Mouse (Mus musculus) spleen, embryonic (tissue): ENCODE measurements at regions not wholly inside any gene's neighbourhood (a gene's known extent, or its start where the extent isn't known, plus 50 kb on each side); places are given as distances from the start of the nearest gene placed in this dataset.

ENCODE experiments used
- CTCF ChIA-PET: fragments of 350-600 bp; sonication (Branson Sonifier 250); formaldehyde crosslinking; loops from one replicate; lab custom pipeline; 2022; lab: Charles Lee

DNA sequence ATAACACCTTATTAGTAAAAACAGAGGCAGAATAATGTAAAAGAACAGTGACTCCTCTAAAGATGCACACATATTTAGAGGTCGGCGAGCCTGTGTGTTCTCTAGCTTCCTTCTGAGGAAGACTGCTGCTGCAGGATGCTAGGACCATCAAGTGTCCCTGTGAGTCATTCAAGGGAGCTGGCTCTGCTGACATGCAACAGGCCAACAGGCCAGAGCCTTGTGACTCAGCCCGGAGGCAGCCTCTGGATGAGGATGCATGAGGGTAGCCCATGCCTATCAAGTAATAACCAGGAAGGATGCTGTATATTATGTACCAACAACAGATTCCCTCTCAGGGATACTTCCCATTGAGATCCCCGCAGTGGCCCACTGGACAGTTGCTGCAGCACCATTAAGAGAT lies 199.5 kb upstream of the Rasgrp1 start:
- CTCF ChIA-PET = no interaction called here

DNA sequence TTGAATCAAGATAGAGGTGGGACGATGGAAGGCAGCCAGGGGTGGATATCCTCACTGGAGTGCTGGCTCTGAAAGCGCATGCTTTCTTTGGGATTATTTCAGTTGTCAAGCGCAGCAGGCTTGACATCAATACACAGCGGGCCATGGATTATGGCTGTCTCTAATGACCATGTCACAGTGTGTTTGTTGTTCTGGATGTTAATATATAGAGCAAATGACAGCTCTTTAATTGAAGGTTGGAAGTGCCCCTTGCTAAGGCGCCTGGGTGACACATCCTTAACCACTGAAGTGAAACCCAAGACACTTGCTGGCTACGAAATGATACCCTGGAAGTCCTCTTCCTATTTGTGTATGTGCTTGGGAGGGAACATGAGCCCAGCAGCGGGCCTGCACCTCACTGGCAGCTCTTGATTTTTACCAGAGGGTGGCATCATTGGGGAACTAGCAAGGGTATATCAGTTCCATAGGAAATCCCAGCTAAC lies 200.5 kb upstream of the Rasgrp1 start:
- CTCF ChIA-PET = no interaction called here

GRCm38 (mm10) chr2:117548273-117548672 lies 205.5 kb upstream of the Rasgrp1 start:
- CTCF ChIA-PET = no interaction called here

DNA sequence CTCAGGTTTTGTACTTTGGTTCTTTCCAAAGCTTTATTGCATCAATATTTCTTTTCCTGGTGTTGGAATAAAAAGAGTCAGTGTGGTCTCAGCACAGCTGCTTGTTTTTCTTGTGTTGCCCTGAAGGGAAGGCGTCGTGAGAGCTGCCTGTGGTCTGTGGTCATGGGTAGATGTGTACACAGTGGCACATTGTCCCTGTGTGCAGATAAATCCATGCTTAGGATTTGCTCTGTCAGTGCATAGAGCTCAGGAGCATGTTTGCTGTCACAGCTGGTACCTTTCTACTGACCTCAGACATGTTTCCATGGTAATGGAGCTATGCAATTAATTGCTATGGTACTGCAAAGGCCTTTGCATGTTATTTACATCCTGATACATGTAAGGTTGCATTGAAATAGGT lies 213.5 kb upstream of the Rasgrp1 start:
- CTCF ChIA-PET = no interaction called here

GRCm38 (mm10) chr2:117570987-117571386 lies 228.2 kb upstream of the Rasgrp1 start:
- CTCF ChIA-PET = no interaction called here

GRCm38 (mm10) chr2:117587381-117587780 lies 244.6 kb upstream of the Rasgrp1 start:
- CTCF ChIA-PET = no interaction called here

GRCm38 (mm10) chr2:117595028-117595427 lies 252.2 kb upstream of the Rasgrp1 start:
- CTCF ChIA-PET = no interaction called here

- CTCF ChIA-PET = no interaction called here
Measured at GRCm38 (mm10) chr2:117597573-117597972, 254.8 kb upstream of the Rasgrp1 start.

GRCm38 (mm10) chr2:117614772-117615171 lies 272.0 kb upstream of the Rasgrp1 start:
- CTCF ChIA-PET = no interaction called here

DNA sequence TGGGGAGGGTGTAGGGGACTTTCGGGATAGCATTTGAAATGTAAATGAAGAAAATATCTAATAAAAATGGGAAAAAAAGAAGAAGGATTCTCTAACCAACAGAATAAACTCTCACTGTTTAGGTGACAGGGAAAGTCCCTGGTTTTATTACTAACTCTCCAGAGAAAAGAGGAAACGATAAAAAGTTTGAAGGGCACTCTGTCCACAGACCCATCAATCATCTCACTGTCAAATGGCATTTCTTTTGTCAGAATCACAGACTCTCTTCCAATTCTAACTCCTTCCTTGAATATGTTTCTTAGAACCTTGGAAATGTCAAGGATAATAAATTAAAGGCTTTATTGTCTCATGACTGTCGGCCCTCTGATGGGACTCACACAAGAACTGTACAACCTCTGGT lies 275.3 kb upstream of the Rasgrp1 start:
- CTCF ChIA-PET = no interaction called here

DNA sequence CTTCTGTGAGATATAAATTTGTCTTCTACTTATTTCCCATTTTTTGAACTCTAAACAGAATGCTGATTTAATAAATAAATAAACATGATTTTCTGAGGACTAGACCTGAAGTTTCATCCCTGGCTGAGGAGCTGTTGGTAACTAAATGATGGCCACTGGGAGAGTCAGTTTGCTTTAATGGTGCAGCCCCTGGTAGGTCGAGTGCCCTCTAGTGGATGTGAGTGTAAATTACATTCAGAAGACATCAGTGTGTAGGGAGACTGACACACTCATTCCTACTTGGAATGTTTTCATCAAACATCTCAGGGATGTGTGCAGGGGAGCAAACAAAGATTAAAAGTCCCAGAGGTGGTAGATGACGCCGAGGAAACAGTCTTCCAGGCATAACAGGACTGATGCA lies 281.2 kb upstream of the Rasgrp1 start:
- CTCF ChIA-PET = no interaction called here

- CTCF ChIA-PET = no interaction called here
Measured at GRCm38 (mm10) chr2:117634906-117635305, 292.1 kb upstream of the Rasgrp1 start.

- CTCF ChIA-PET = no interaction called here
Measured at GRCm38 (mm10) chr2:117637397-117637796, 294.6 kb upstream of the Rasgrp1 start.

- CTCF ChIA-PET = no interaction called here
Measured at GRCm38 (mm10) chr2:117652101-117652500, 309.3 kb upstream of the Rasgrp1 start.

- CTCF ChIA-PET = no interaction called here
Measured at GRCm38 (mm10) chr2:117652647-117653046, 309.8 kb upstream of the Rasgrp1 start.

- CTCF ChIA-PET = no interaction called here
Measured at GRCm38 (mm10) chr2:117656546-117657175, 313.9 kb upstream of the Rasgrp1 start.

DNA sequence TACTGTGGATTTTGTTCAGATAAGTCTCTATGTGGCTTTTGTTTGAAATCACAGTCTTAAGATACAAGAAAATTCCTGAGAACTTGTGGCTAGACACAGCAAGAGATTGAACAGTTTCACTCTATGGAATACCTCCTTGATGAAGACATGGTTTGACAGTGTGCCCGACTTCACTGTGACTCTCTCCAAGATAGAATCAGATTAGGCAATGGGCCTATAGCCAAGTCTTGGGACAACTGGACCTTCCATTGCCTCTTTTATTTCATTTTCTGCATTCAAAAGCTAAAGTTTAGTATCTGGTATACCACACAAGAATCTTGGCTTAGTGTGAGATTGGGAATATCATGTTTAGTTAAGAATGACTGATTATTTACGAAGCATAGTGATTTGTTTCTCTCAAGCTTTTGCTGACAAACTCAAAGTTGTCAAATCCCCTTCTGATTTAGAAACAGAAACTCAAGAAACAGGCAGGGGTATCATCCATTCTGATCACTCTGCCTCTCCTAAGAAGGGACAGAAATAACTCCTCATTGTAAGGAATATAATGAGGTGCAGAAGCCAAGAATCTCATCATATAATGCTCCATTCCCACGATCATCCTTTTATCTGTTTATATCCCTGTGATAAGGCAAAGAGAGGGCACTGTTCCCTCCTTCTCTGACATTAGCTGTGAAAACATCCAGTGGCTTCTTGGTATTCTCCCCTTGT lies 317.6 kb upstream of the Rasgrp1 start:
- CTCF ChIA-PET = interaction anchor here (0.5 kb wide), 1 partner anchor 39 kb away, joined by 5 read pairs; no protein-coding TSS in a partner anchor

DNA sequence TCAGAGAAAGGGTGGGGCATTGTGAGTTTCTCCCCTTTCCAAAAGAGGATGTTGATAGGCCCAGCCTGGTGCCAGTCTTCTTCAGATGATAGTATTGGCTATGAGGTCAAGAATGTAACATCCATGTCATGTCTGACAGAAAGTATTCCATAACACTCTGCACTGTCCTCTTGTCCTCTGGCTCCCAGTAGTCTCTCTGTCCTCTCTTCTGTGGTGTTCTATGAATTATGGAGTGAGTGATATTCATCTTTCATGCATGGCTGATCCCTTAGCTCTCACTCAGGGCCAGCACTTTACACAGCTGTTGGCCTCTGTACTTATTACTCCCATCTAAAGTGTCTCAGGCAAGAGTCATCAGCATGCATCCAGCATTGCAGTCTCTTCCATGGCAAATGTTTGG lies 319.9 kb upstream of the Rasgrp1 start:
- CTCF ChIA-PET = no interaction called here

DNA sequence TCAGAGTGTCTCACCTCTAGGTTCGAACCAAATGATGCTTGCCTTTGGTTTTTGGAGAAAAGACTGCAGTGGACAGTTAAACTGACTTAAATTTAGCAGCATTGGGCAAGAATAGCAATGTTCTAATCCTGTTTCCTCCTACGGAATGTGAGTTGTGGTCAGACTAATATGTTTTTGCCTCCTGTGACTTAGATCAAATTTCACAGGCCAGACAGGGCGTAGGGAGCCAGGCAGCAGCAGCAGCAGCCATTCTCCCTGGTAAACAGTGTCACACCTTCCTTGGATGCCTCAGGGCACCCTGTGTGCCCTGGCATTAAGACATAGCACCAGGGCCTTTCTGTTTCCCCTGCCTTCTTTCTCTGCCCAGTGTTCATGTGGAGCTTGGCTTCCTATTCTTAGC lies 323.7 kb upstream of the Rasgrp1 start:
- CTCF ChIA-PET = no interaction called here

GRCm38 (mm10) chr2:117668137-117668536 lies 325.3 kb upstream of the Rasgrp1 start:
- CTCF ChIA-PET = no interaction called here

- CTCF ChIA-PET = no interaction called here
Measured at GRCm38 (mm10) chr2:117674877-117675276, 332.1 kb upstream of the Rasgrp1 start.

DNA sequence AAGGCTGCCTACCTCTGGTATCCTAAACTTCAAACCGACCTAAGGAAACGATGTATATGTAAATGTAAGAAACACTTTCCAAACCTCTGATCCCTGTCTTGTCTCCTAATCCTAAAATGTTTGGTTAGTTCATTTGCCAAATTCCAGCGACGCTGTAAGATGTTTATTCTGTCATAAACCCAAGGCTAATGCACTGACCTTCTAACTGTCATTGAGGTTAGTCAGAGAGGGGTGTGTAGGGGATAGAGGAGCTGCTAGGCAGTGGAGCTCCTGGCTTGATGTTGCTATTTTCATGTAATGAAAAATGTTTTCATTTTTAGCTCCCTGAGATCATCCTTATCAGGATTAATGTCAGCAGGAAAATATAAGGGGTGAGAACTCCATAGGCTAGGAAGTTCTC lies 335.8 kb upstream of the Rasgrp1 start:
- CTCF ChIA-PET = no interaction called here

- CTCF ChIA-PET = no interaction called here
Measured at GRCm38 (mm10) chr2:117685836-117686453, 343.1 kb upstream of the Rasgrp1 start.
